Mouse (Mus musculus) ES-E14 (cell line): Measurements from ENCODE around the gene Retn. TPM values are rescaled to one million over a fixed set of nuclear protein-coding genes. Genes with fewer than 3 reads are reported as not detected.

Experiments used
- DNase-seq: peaks from one replicate; pipeline ENCODE4 v3.0.0-alpha.2; 2013; ENCODE audit warnings: low read depth, low spot score
- H3K27ac ChIP-seq: 2 replicates; pipeline ENCODE4 v1.5.1; 2012; ENCODE audit warnings: low read depth, mild to moderate bottlenecking, low read length, moderate library complexity, mixed read lengths; ENCODE audit not compliant: poor library complexity, insufficient read depth, severe bottlenecking
- H3K36me3 ChIP-seq: 2 replicates; pipeline ENCODE4 v1.6.1; 2012; ENCODE audit warnings: mild to moderate bottlenecking, low read length, moderate library complexity, mixed read lengths; ENCODE audit not compliant: control insufficient read depth, poor library complexity, insufficient read depth, severe bottlenecking
- H3K4me1 ChIP-seq, 2 experiments: fragments of 150-350 bp in 1 of 2; sonication (generic) in 1 of 2; 2 replicates each; pipeline ENCODE4 v1.6.1; 2012; ENCODE audit warnings: low read length in 2 of 2, mild to moderate bottlenecking in 1 of 2, mixed read lengths in 1 of 2; ENCODE audit not compliant: control insufficient read depth in 2 of 2, insufficient read depth in 2 of 2, poor library complexity in 1 of 2
- H3K4me3 ChIP-seq, 2 experiments: fragments of 150-350 bp in 1 of 2; sonication (generic) in 1 of 2; 2 replicates each; pipeline ENCODE4 v1.5.1; 2012; ENCODE audit warnings: low read length in 2 of 2, low read depth in 1 of 2, mild to moderate bottlenecking in 1 of 2, mixed read lengths in 1 of 2; ENCODE audit not compliant: insufficient read depth in 1 of 2, poor library complexity in 1 of 2, severe bottlenecking in 1 of 2
- H3K9ac ChIP-seq: 2 replicates; pipeline ENCODE4 v1.6.1; 2012; ENCODE audit warnings: low read depth, mild to moderate bottlenecking, low read length, mixed read lengths; ENCODE audit not compliant: poor library complexity, insufficient read depth, severe bottlenecking
- H3K9me3 ChIP-seq: fragments of 150-350 bp; sonication (generic); 2 replicates; pipeline ENCODE4 v1.6.1; 2012; ENCODE audit warnings: low read depth, mild to moderate bottlenecking, low read length; ENCODE audit not compliant: control insufficient read depth, insufficient read depth
- CHD2 ChIP-seq: IDR thresholded peaks from 2 replicates; pipeline ENCODE4 v1.6.1; 2014; ENCODE audit warnings: mild to moderate bottlenecking, low read depth, low read length, inconsistent platforms
- HCFC1 ChIP-seq: IDR thresholded peaks from 2 replicates; pipeline ENCODE4 v1.6.1; 2012; ENCODE audit warnings: low read length, inconsistent platforms, borderline replicate concordance; ENCODE audit not compliant: insufficient read depth
- MAFK ChIP-seq: IDR thresholded peaks from 2 replicates; pipeline ENCODE4 v1.6.1; 2014; ENCODE audit warnings: mild to moderate bottlenecking, low read depth, low read length, inconsistent platforms; ENCODE audit not compliant: insufficient read depth
- ZC3H11A ChIP-seq: IDR thresholded peaks from 2 replicates; pipeline ENCODE4 v1.6.1; 2012; ENCODE audit warnings: low read depth, mild to moderate bottlenecking, inconsistent platforms, low read length, borderline replicate concordance
- ZNF384 ChIP-seq: IDR thresholded peaks from 2 replicates; pipeline ENCODE4 v1.6.1; 2012; ENCODE audit warnings: low read depth, low read length, inconsistent platforms
- in situ Hi-C, 2 experiments: fragments of 600-800 bp; cut with MboI; formaldehyde crosslinking; loops; one replicate each; pipeline ENCODE4 v1.15.1; 2025; ENCODE audit warnings: low sequenced_read_pairs in 2 of 2, inconsistent platforms in 1 of 2; ENCODE audit not compliant: unreplicated experiment in 2 of 2
- total RNA-seq: library from RNA; depleted of rRNA; stranded (reverse); fragments of 300-350 nt; gene quantifications from 2 replicates; pipeline ENCODE4 v1.2.3, GENCODE M21; 2012; rRNA removed

The Retn gene
- 0.45 and 0.74 TPM in 2 replicates for total RNA-seq

DNA sequence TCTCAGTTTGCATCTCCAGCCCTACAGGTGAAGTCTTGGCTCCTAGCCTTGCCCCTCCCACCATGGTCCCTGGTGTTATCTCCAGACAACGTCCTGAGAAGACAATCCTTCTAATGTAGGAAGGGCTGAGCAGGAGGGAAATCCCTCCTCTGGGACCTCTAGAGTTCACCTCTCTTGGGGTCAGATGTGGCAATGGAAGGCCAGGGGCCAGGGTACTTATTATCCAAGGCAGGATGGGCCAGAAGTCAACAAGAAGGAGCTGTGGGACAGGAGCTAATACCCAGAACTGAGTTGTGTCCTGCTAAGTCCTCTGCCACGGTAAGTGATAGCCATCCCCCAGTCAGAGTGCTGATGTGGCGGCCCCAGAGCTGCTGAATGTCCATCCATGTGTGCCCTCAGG, at the start of gene Retn:
TSS of gene Retn (plus strand) at position 245 of the 400 bp plus-strand sequence.
- TF ChIP-seq ZC3H11A: no peak
- no peak for TF ChIP-seq MAFK
- TF ChIP-seq ZNF384: no peak
- no peak for TF ChIP-seq CHD2
- TF ChIP-seq HCFC1: no peak
- Histone ChIP-seq H3K4me3 (no peak within 1 kb of the TSS), H3K4me1 (peaks cover 0 to 5% of the 10 kb centered on the region in 2 experiments; a peak in 1 of 4 replicates), H3K9ac (no peak within 1 kb of the TSS), H3K27ac (no peak within 1 kb of the TSS), H3K9me3 (no peaks in the 10 kb centered on the region), H3K36me3 (no peaks in the 10 kb centered on the region)
- DNase-seq: no peak
- in situ Hi-C loops: no loop called here

DNA sequence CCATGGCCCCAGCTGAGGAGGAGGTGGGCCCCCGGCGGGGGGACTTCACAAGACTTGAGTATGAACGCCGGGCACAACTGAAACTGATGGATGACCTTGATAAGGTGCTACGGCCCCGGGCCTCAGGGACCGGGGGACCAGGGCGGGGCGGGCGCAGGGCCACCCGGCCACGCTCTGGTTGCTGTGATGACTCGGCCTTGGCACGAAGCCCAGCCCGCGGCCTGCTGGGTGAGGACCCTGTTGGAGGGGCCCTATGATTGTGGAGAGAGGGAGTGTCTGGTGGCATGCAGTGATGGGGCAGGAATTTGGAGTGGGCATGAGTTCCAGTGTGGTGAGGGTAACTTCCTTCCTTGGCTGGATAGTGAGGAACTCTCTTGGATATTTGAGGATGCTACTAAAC, 49.0 kb upstream of the Retn start:
- no peak overlapping the region for H3K27ac ChIP-seq
- TF ChIP-seq MAFK (no peak), ZNF384 (no peak), CHD2 (no peak), HCFC1 (no peak), ZC3H11A (no peak)
- peak overlapping the region; percentile 35; the same call in 1 of the 2 replicates for H3K9ac ChIP-seq
- H3K36me3 ChIP-seq: peaks cover 81% of the 10 kb centered on the region
- H3K4me1 ChIP-seq: peaks cover 0 to 18% of the 10 kb centered on the region in 2 experiments; a peak in 1 of 4 replicates
- DNase-seq: no peak
- no peaks in the 10 kb centered on the region for H3K9me3 ChIP-seq
- peak overlapping the region; percentile 5 to 43; a peak in 2 of 4 replicates for H3K4me3 ChIP-seq
- in situ Hi-C loops: no loop called here

DNA sequence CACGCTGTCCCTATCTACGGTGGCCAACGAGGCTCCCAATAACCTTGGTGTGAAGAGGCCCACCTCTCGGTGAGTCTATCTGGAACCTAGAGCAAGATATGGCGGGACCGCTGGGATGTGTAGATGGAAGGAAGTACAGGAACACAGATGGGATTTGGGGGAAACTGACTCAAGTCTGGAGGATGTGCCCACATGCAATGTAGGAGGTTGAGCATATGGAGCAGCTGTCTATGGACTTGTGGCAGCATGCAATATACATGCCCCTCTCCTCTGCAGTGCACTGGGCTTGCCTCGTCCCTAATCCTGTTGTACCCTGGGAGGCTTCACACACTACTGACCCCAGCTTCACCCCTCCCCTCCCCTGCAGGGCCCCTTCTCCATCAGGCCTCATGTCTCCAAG, 47.7 kb upstream of the Retn start:
- in situ Hi-C loops: no loop called here
- H3K4me1 ChIP-seq: peaks cover 0 to 18% of the 10 kb centered on the region in 2 experiments; a peak in 1 of 4 replicates
- DNase-seq: no peak
- peaks cover 80% of the 10 kb centered on the region for H3K36me3 ChIP-seq
- H3K9ac ChIP-seq: no peak overlapping the region
- TF ChIP-seq ZC3H11A: no peak
- no peak overlapping the region for H3K4me3 ChIP-seq
- no peak overlapping the region for H3K27ac ChIP-seq
- H3K9me3 ChIP-seq: no peaks in the 10 kb centered on the region

DNA sequence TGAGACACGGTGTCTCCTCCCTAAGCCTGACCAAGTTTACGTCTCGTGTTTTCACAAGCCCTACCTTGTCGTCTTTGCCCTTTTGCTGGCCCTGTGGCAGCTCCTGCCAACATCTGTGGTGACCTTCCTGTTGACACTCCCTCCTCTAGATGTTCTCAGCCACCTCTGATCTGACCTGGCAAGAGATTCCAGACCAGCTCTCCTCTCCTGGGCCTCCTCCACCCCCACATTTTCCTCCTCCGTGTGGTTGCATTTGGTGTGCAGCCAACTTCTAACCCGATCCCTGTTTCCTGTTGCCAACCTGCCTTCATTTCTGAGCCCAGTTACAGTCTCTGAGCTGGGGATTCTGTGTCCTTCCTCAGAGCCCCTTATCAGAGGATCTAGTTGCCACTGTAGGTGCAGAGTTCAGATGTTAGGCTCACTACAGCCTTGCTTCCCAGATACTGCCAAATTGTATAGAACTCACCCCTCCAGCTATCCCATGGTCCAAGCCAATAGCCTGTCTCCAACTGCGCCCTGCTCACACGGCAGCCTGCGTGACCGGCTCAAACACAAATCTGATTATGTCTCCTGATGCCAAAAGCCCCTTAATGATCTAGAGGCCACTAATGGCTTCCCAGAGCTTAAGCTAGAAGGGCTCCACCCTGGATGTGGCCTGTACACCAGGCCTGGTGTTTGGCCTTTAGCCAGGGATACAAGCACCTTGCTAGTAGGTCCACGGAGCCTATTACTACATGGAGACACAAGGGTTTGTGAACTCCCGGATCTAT, 46.3 kb upstream of the Retn start:
- in situ Hi-C loops: no loop called here
- H3K36me3 ChIP-seq: peaks cover 80% of the 10 kb centered on the region
- H3K4me1 ChIP-seq: peaks cover 0 to 16% of the 10 kb centered on the region in 2 experiments; a peak in 1 of 4 replicates
- peak overlapping the region; percentile 2 for H3K27ac ChIP-seq
- TF ChIP-seq CHD2 (no peak), HCFC1 (no peak), MAFK (no peak), ZC3H11A (no peak), ZNF384 (no peak)
- no peaks in the 10 kb centered on the region for H3K9me3 ChIP-seq
- no peak overlapping the region for H3K9ac ChIP-seq
- H3K4me3 ChIP-seq: no peak overlapping the region
- no peak for DNase-seq

DNA sequence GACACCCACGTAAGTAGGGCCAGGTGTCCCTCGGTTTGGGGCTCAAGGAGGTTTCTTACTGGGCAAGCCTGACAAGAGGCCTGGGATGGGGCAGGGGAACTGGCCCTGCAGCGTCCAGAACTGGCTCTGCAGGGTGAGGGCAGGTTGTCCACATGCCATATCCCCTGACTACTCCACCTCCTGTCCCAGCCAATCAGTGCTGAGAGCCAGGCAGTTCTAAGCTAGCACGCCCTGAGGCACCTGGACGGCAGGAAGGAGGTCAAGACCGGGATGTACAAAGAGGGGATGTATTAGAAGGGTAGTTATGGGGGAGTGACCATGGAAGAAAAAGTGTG, 45.8 kb upstream of the Retn start:
- peaks cover 76% of the 10 kb centered on the region for H3K36me3 ChIP-seq
- no peak overlapping the region for H3K9ac ChIP-seq
- no peaks in the 10 kb centered on the region for H3K9me3 ChIP-seq
- no peak for DNase-seq
- in situ Hi-C loops: no loop called here
- H3K4me1 ChIP-seq: peaks cover 0 to 16% of the 10 kb centered on the region in 2 experiments; a peak in 1 of 4 replicates
- no peak overlapping the region for H3K27ac ChIP-seq
- TF ChIP-seq ZC3H11A (no peak), ZNF384 (no peak), HCFC1 (no peak), CHD2 (no peak), MAFK (no peak)
- H3K4me3 ChIP-seq: no peak overlapping the region
